Mouse (Mus musculus) cerebellum, adult 2 months (tissue): ENCODE measurements around the gene Chrm3.

Experiments used
- CTCF ChIP-seq: fragments of 200-500 bp; IDR thresholded peaks from 2 replicates; pipeline ENCODE4 v1.5.1; 2011; ENCODE audit warnings: low read depth, mild to moderate bottlenecking, control low read depth, low read length, moderate library complexity, borderline replicate concordance; ENCODE audit not compliant: insufficient read depth
- POLR2A ChIP-seq: fragments of 200-500 bp; IDR thresholded peaks from 2 replicates; pipeline ENCODE4 v1.6.1; 2011; ENCODE audit warnings: low read length, control low read depth, borderline replicate concordance; ENCODE audit not compliant: insufficient read depth

DNA sequence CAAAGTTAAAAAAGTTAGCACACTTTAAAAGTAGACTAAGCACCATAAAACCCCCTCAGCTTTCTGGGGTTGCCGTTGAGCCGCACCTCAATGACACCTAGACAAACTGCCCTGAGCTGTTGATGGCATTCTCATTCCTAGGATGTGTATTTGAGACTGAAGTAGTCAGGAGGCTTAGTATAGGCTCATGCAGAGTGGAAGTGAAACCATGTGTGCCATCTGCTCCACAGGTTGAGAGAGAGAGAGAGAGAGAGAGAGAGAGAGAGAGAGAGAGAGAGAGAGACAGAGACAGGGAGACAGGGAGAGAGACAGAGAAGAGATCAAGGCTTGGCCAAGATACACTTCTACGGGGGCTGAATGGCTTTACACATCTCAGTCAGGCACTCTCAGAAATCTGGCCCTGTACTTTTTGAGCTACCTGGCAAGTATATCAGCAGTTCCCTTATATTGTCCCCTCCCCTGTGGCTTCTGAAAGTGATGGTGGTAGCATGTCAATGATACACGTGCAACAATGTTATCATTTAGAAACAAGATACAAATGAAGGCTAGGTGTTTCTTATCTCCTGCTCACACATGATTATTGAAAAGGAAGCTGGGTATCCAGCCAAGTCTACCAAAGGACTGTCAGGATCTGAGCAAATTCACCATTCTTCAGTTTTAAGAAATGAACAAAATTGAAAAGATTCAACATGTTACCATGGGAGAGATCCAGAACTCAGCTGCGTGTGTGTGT lies 459.8 kb downstream of the Chrm3 start:
- no peak for TF ChIP-seq POLR2A
- no peak for TF ChIP-seq CTCF
